Mouse (Mus musculus): ENCODE measurements at regions not wholly inside any gene's neighbourhood (a gene's known extent, or its start where the extent isn't known, plus 50 kb on each side); places are given as distances from the start of the nearest gene placed in this dataset.

DNA sequence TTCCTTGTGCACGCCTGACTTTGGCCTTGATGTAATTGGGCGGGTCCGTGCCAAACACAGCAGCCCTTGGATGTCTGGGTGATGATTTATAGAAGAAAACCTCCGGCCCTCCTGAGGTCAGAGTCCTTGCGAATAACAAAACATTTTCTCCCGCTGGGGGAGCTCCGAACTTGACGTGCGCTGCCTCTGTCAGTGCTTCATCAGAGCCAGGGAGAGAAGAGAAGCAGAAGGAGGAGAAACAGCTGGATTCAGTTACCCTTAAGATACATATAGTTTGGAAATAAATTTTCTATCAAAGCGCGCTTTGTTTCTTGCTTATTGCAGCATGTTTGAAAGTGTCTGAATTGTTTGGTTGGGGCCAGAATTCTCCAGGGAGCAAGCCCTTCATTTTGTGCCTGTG is 225.2 kb upstream of the Myocd start:
- no peak overlapping the region for H3K27ac ChIP-seq (ENCODE audit: low read depth, low read length)
- 31% methylated on average over 11 of the region's 11 CpGs for WGBS
- no peaks in the 10 kb centered on the region for H3K36me3 ChIP-seq (ENCODE audit: insufficient read depth)
- H3K9ac ChIP-seq, result no peak overlapping the region
- H3K4me3 ChIP-seq (ENCODE audit: low read depth, low read length), result no peak overlapping the region
- no peak for DNase-seq
- no peaks in the 10 kb centered on the region for H3K9me3 ChIP-seq (ENCODE audit: low read length)
- no peaks in the 10 kb centered on the region for H3K27me3 ChIP-seq (ENCODE audit: insufficient read depth, low read length)
- H3K4me2 ChIP-seq (ENCODE audit: low read depth), result no peak overlapping the region
- no peak for TF ChIP-seq CTCF (IDR thresholded peaks at IDR 0.05; ENCODE audit: low read depth)
- no peaks in the 10 kb centered on the region for H3K4me1 ChIP-seq (ENCODE audit: insufficient read depth)
- no peak for ATAC-seq

DNA sequence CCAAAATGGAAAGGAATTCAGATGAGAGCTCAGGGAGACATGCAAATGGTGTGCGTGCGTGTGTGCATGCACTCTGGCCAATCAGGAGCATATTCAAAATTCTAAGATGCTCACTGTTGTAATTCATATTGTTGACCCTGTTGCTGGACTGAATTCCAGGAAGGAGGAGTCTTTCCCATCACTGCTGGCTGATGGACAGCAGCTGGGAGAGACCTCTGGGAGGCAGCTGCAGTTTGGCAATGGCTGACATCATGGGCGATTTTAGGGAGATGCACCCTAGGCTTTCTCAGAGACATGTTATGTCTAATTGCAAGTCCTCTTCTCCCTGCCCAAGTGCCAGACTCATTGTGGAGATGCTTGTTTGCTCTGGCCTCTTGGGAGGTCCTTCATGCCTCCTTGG is 220.6 kb upstream of the Myocd start:
- no peak overlapping the region for H3K27ac ChIP-seq (ENCODE audit: low read depth, low read length)
- no peaks in the 10 kb centered on the region for H3K27me3 ChIP-seq (ENCODE audit: insufficient read depth, low read length)
- H3K9me3 ChIP-seq (ENCODE audit: low read length), result no peaks in the 10 kb centered on the region
- no peak overlapping the region for H3K4me3 ChIP-seq (ENCODE audit: low read depth, low read length)
- no peak overlapping the region for H3K4me2 ChIP-seq (ENCODE audit: low read depth)
- no peaks in the 10 kb centered on the region for H3K4me1 ChIP-seq (ENCODE audit: insufficient read depth)
- WGBS, result 95% methylated on average over 3 of the region's 3 CpGs
- no peak overlapping the region for H3K9ac ChIP-seq
- H3K36me3 ChIP-seq (ENCODE audit: insufficient read depth), result no peaks in the 10 kb centered on the region
- DNase-seq (no peak), ATAC-seq (no peak)
- TF ChIP-seq CTCF (IDR thresholded peaks at IDR 0.05; ENCODE audit: low read depth), result no peak

DNA sequence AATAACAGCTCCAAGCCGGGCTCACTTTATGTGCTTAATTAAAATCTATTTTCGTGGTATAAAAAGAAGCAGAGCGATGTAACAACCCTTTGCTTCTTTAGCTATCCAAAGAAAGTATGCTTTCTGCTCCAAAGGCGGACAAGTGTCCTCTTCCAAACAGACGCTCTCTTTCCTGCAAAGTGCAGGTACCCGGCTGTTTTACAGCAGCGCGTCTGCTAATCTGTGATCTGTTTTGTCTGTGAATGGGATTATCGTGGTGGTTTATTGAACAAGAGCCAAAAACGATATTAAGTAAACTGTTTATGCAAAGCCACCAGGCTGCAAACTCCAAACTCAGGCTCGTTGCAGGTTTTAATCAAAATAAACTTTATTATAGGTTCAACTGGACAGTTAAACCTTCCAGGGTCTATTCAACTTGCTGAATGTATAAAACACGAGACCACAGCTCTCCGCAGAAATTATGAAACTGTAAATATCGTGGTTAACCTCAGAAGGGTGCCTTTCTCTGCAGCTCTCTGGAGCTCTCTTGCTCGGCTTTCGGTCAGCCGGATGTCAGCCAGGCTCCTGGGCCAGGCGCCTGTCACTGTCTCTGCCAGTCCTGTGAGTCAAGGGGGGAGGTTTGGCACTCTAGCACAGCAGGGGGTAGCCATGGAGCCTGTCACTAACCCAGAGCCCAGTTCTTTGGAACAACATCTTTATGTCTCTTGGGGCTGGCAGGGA is 206.2 kb upstream of the Myocd start:
- Histone ChIP-seq H3K9me3 (ENCODE audit: low read length) (no peaks in the 10 kb centered on the region), H3K27ac (ENCODE audit: low read depth, low read length) (no peak overlapping the region), H3K9ac (no peak overlapping the region), H3K36me3 (ENCODE audit: insufficient read depth) (no peaks in the 10 kb centered on the region), H3K4me3 (ENCODE audit: low read depth, low read length) (no peak overlapping the region), H3K27me3 (ENCODE audit: insufficient read depth, low read length) (no peaks in the 10 kb centered on the region), H3K4me2 (ENCODE audit: low read depth) (no peak overlapping the region), H3K4me1 (ENCODE audit: insufficient read depth) (peaks cover 3% of the 10 kb centered on the region; the same call in 1 of the 2 replicates)
- WGBS, result 45% methylated on average over 18 of the region's 18 CpGs
- ATAC-seq (0 out of 2 replicates have a peak, but pooled peaks have one; percentile 50), DNase-seq (peak; percentile 41)
- no peak for TF ChIP-seq CTCF (IDR thresholded peaks at IDR 0.05; ENCODE audit: low read depth)

DNA sequence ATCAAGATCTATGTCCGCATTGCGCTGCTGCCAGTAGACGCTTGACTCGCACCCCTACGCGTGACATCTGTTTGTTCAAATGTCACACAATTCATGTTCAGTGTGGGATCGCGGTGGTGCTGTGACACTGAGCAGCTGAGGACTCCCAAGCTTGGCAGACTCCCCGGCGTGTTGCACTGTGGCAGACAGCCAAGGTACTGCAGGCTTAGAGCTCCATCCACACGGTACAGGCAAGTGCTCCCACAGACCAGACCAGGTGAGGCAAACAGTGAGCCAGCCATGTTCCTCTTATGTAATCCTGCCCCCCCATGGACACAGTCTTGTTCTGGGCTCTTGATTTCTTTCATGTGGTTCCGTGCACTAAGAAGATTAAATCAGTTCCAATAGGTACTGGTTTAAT is 205.5 kb upstream of the Myocd start:
- DNase-seq (peak; percentile 82), ATAC-seq (peak; percentile 86)
- Histone ChIP-seq H3K36me3 (ENCODE audit: insufficient read depth) (no peaks in the 10 kb centered on the region), H3K9ac (no peak overlapping the region), H3K27ac (ENCODE audit: low read depth, low read length) (no peak overlapping the region), H3K4me3 (ENCODE audit: low read depth, low read length) (no peak overlapping the region), H3K9me3 (ENCODE audit: low read length) (no peaks in the 10 kb centered on the region), H3K4me1 (ENCODE audit: insufficient read depth) (peaks cover 3% of the 10 kb centered on the region; the same call in 1 of the 2 replicates), H3K27me3 (ENCODE audit: insufficient read depth, low read length) (no peaks in the 10 kb centered on the region), H3K4me2 (ENCODE audit: low read depth) (no peak overlapping the region)
- WGBS, result 46% methylated on average over 12 of the region's 12 CpGs
- peak; percentile 25; the same call in 1 of the 2 replicates for TF ChIP-seq CTCF (IDR thresholded peaks at IDR 0.05; ENCODE audit: low read depth)

DNA sequence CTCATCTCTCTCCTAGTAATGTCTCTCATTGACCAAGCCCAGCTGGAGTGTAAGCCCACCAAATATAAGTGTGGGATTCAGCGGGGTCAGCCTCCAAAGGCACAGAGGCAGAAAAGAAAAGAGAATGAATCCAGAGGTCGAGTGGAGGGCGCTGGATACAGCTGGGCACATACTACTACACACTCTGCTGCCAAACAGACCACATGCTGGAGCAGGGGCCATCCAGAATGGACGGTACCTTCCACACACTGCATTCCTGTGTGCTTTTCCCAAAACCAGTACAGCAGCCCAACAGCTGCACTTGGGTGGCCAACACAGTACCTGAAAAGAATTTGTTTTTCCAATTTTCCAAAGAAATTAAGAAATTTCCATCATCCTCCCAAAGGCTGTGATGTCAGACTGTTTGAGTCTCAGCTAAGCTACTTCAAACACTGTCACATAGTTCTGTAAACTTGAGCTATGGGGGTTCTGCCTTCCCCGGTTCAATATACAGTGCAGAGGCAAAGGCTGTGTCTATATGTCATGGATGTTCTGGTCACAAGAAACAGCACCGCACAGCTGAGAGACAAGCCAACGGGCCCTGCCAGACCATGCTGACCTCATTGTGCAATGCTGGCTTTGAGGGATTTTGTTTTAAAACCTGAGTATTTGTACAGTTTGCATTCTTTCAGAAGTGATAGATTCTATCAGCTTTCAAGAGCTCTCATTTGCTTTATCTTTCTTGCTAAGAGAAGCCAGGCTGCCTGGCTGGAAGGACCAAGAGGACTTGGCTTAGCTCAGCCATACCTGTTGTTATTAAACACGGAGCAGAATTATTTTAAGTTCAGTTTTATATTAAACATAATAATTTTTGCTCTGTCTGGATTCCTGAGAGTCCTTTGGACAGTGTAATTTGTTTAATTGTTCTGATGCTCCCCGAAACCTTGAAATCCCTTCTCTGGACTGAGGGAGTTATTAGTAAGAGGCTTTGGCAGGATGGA is 200.3 kb upstream of the Myocd start:
- H3K9ac ChIP-seq, result no peak overlapping the region
- no peaks in the 10 kb centered on the region for H3K4me1 ChIP-seq (ENCODE audit: insufficient read depth)
- H3K4me3 ChIP-seq (ENCODE audit: low read depth, low read length), result no peak overlapping the region
- H3K27ac ChIP-seq (ENCODE audit: low read depth, low read length), result no peak overlapping the region
- no peak for DNase-seq
- TF ChIP-seq CTCF (IDR thresholded peaks at IDR 0.05; ENCODE audit: low read depth), result no peak
- H3K4me2 ChIP-seq (ENCODE audit: low read depth), result no peak overlapping the region
- 83% methylated on average over 9 of the region's 9 CpGs for WGBS
- H3K27me3 ChIP-seq (ENCODE audit: insufficient read depth, low read length), result no peaks in the 10 kb centered on the region
- no peak for ATAC-seq
- no peaks in the 10 kb centered on the region for H3K9me3 ChIP-seq (ENCODE audit: low read length)
- H3K36me3 ChIP-seq (ENCODE audit: insufficient read depth), result no peaks in the 10 kb centered on the region

DNA sequence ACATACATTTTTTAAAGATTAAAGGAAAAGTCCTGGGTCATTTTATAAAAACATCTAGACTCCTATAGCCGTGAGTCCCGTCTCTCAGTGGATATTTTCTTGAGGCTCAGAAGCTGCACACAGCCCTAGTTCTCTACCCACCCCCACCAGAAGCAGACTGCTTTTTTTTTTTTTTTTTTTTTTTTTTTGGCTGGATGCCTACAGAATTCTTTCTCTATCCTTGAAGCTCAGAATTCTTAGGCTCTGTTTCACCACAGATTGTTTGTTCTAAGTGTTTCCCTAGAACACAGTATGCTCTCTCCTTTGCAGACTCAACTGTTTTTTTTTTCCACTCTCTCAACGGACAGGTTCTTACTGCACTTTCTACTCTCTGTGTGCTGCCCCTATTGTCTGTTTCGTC is 191.3 kb upstream of the Myocd start:
- no peak for ATAC-seq
- DNase-seq, result peak; percentile 6
- Histone ChIP-seq H3K27ac (ENCODE audit: low read depth, low read length) (no peak overlapping the region), H3K4me3 (ENCODE audit: low read depth, low read length) (no peak overlapping the region), H3K9me3 (ENCODE audit: low read length) (no peaks in the 10 kb centered on the region), H3K27me3 (ENCODE audit: insufficient read depth, low read length) (no peaks in the 10 kb centered on the region), H3K4me1 (ENCODE audit: insufficient read depth) (no peaks in the 10 kb centered on the region), H3K4me2 (ENCODE audit: low read depth) (no peak overlapping the region), H3K9ac (no peak overlapping the region), H3K36me3 (ENCODE audit: insufficient read depth) (no peaks in the 10 kb centered on the region)
- 51% methylated on average over 4 of the region's 4 CpGs for WGBS
- TF ChIP-seq CTCF (IDR thresholded peaks at IDR 0.05; ENCODE audit: low read depth), result no peak

DNA sequence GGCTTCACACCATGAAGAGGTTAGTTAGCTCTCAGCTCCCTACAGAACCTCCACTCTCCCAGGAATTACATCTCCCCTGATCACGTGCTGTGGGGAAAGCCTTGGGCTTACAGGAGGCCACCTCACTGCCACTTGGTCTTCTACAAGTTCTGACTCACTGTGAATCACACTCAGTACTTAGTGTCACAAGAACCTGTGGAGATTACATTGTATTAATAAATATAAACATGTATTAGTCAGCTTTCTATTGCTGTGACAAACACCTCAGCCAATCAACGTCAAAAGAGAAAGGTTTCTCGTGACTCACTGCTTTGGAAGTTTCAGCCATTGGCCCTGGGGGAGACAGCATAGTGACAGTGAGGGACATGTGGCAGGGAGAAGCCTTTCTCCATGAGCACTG is 178.6 kb upstream of the Myocd start:
- DNase-seq (no peak), ATAC-seq (no peak)
- H3K9ac ChIP-seq, result no peak overlapping the region
- H3K27me3 ChIP-seq (ENCODE audit: insufficient read depth, low read length), result no peaks in the 10 kb centered on the region
- 86% methylated on average over 3 of the region's 3 CpGs for whole genome bisulfite sequencing
- no peaks in the 10 kb centered on the region for H3K4me1 ChIP-seq (ENCODE audit: insufficient read depth)
- H3K4me2 ChIP-seq (ENCODE audit: low read depth), result no peak overlapping the region
- TF ChIP-seq CTCF (IDR thresholded peaks at IDR 0.05; ENCODE audit: low read depth), result no peak
- H3K36me3 ChIP-seq (ENCODE audit: insufficient read depth), result no peaks in the 10 kb centered on the region
- H3K9me3 ChIP-seq (ENCODE audit: low read length), result no peaks in the 10 kb centered on the region
- no peak overlapping the region for H3K27ac ChIP-seq (ENCODE audit: low read depth, low read length)
- no peak overlapping the region for H3K4me3 ChIP-seq (ENCODE audit: low read depth, low read length)

Data from forebrain, postnatal 0 days (tissue).